Mouse (Mus musculus) heart, postnatal 0 days (tissue): ENCODE results near the gene Hivep3.

Experiments used
- CTCF ChIP-seq: IDR thresholded peaks from 2 replicates; pipeline ENCODE4 v1.5.1; 2016; ENCODE audit warnings: antibody characterized with exemption, control low read depth, low read depth
- EP300 ChIP-seq: IDR thresholded peaks from 2 replicates; pipeline ENCODE4 v1.6.1; 2016; ENCODE audit warnings: antibody characterized with exemption, low read depth

DNA sequence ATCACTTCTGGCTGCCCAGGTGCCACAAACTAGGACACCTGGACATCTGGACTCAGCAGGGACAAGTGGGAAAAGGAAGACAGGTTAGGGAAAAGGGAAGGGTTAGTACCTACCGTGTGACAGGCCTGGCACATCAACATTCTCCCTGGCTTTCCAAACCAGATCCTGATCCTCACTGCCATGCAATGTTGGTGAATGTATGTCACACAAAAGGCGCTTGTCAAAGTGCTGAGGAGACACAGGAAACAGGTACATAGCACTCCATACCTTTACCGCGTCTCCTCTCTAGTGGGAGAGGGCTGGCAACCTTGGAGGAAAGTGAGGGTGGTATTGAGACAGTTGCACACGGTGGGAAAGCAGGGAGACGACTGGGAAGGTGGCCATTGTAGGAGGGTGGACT lies 214.8 kb downstream of the Hivep3 start:
- TF ChIP-seq CTCF (no peak), EP300 (no peak)
